15 mouse cellular contexts compared by ENCODE assay signal in genomic region chr5:22508560-22508959, GRCm38 (mm10).
"Had no signal": no experiment of that assay in that cellular context is flagged by ENCODE, and none has a peak within 500 bp of the region (broad histone marks: within the 10 kb centered on the region; RNA-seq: fewer than 3 reads in every experiment).

No protein-coding gene starts in this region.

- H3K27ac ChIP-seq: left cerebral cortex, adult 2 months; limb, embryonic 12.5 days; liver, embryonic 13.5 days; lung, embryonic 15.5 days; macrophage; midbrain, embryonic 12.5 days; neural tube, embryonic 12.5 days; stomach, embryonic 15.5 days had no signal

- H3K9me3 ChIP-seq: limb, embryonic 12.5 days; liver, embryonic 13.5 days; lung, embryonic 15.5 days; megakaryocyte, embryonic 14.5 days; midbrain, embryonic 12.5 days; neural tube, embryonic 12.5 days; stomach, embryonic 15.5 days had no signal

- H3K9ac ChIP-seq: limb, embryonic 12.5 days; liver, embryonic 13.5 days; liver, postnatal 0 days; lung, embryonic 15.5 days; midbrain, embryonic 12.5 days; neural tube, embryonic 12.5 days; stomach, embryonic 15.5 days had no signal

- DNase-seq: kidney, adult 8-10 months; kidney, postnatal 25 days; liver; liver, embryonic 13.5 days; liver, postnatal 0 days; lung, postnatal 14 days; thymus, postnatal 4 days had no signal

- H3K4me3 ChIP-seq: left cerebral cortex, adult 2 months; limb, embryonic 12.5 days; liver, embryonic 13.5 days; lung, embryonic 15.5 days; megakaryocyte, embryonic 14.5 days; midbrain, embryonic 12.5 days; neural tube, embryonic 12.5 days; stomach, embryonic 15.5 days had no signal

- H3K4me1 ChIP-seq: limb, embryonic 12.5 days; liver, embryonic 13.5 days; lung, embryonic 15.5 days; midbrain, embryonic 12.5 days; neural tube, embryonic 12.5 days; stomach, embryonic 15.5 days had no signal

- ATAC-seq: liver, postnatal 0 days had no signal

- H3K4me2 ChIP-seq: limb, embryonic 12.5 days; liver, embryonic 13.5 days; lung, embryonic 15.5 days; midbrain, embryonic 12.5 days; neural tube, embryonic 12.5 days; stomach, embryonic 15.5 days had no signal

- H3K27me3 ChIP-seq: liver, embryonic 13.5 days; lung, embryonic 15.5 days; megakaryocyte, embryonic 14.5 days; midbrain, embryonic 12.5 days; neural tube, embryonic 12.5 days; stomach, embryonic 15.5 days had no signal

- H3K36me3 ChIP-seq: neural tube, embryonic 12.5 days; stomach, embryonic 15.5 days had no signal
